Mouse (Mus musculus): ENCODE measurements around the gene Adam19. TPM values are rescaled to one million over a fixed set of nuclear protein-coding genes. Genes with fewer than 3 reads are reported as not detected.

Adam19 gene
- polyA plus RNA-seq, 1 experiment from 2014 or later, result 9.4 TPM

DNA sequence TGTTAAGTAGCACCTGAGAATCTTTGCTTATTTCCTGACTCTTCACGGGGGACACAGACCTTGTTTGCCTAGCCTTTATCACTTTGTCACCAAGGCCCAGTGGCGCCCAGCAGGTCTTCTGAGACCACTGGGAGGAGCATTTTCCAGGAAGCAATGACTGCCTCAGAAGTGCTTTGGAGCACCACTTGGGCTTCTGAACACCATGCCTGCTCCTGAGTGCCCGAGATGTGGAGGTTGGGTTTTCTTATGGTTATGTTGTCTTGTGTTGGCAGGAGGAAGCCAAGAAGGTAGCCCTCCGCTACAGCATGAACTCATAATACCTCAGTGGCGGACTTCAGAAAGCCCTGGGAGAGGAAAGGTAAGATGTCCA, 4.8 kb downstream of the Adam19 start:
- Histone ChIP-seq H3K9me3 (ENCODE audit: control insufficient read depth, low read length) (no peaks in the 10 kb centered on the region), H3K36me3 (ENCODE audit: control insufficient read depth, insufficient read depth, low read length) (0 out of 2 replicates have a peak, but pooled peaks cover 3% of the 10 kb centered on the region), H3K4me1 (ENCODE audit: control insufficient read depth, insufficient read depth, low read depth, low read length) (peaks cover 17% of the 10 kb centered on the region), H3K9ac (ENCODE audit: low read depth, low read length) (no peak overlapping the region), H3K4me2 (ENCODE audit: low read length) (no peak overlapping the region), H3K27me3 (replicated peaks; ENCODE audit: control insufficient read depth, insufficient read depth, low read length) (no peaks in the 10 kb centered on the region), H3K27ac (ENCODE audit: low read depth, low read length) (no peak overlapping the region), H3K4me3 (ENCODE audit: low read length) (no peak overlapping the region)
- WGBS, result 89% methylated on average over 5 of the region's 5 CpGs
- ATAC-seq, result no peak

DNA sequence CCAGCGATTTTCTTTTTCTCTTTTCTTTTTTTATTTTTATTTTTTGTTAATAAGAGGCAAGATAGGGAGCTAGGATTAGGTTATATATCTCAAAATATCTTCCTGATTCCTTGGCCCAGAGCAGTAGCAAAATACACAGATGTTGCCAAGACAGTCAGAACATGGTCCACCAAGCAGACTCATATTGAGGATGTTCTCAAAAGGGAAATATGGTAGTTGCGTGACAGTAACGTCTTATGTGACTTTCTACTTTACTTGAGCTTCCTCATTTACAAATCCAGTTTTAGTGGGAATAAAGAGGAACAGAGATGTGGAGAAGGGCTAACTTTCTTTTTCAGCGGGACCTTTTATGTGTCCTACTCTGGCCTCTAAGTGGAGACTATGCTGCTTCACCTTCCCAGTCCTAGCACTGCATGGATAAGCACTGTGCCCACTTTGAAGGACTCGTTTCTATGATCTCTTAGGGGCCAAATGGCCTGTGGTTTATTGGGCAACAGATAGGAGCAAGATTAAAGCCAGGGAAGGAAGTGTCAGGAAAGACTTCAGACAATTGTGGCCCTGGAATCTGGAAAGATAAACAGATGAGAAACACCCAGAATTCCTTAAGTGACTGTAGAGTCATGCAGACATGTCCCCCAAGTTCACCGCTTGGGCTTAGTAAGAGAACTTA, 6.1 kb downstream of the Adam19 start:
- no peak for ATAC-seq
- H3K4me2 ChIP-seq (ENCODE audit: low read length), result no peak overlapping the region
- 90% methylated on average over 6 of the region's 6 CpGs for WGBS

DNA sequence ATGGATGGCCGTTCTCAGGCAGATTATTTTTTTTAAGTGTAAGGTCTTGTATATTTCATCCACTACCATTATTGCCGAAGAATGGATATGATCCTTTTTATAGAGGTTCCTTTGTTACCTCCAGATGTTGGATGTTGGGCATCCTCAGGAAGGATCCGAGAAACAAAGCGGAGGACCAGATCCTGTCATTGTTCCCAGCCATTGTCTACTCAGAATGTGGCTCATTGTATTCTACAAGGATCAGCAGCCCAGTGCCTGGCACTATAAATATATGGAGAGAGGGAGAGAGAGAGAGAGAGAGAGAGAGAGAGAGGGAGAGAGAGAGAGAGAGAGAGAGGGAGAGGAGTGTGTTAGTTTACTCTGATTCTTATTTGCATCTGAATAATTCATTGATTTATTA, 6.8 kb downstream of the Adam19 start:
- no peak overlapping the region for H3K9ac ChIP-seq (ENCODE audit: low read depth, low read length)
- H3K4me1 ChIP-seq (ENCODE audit: control insufficient read depth, insufficient read depth, low read depth, low read length), result peaks cover 21% of the 10 kb centered on the region
- 0 out of 2 replicates have a peak, but pooled peaks cover 3% of the 10 kb centered on the region for H3K36me3 ChIP-seq (ENCODE audit: control insufficient read depth, insufficient read depth, low read length)
- ATAC-seq, result no peak
- H3K27me3 ChIP-seq (replicated peaks; ENCODE audit: control insufficient read depth, insufficient read depth, low read length), result no peaks in the 10 kb centered on the region
- no peak overlapping the region for H3K4me3 ChIP-seq (ENCODE audit: low read length)
- no peaks in the 10 kb centered on the region for H3K9me3 ChIP-seq (ENCODE audit: control insufficient read depth, low read length)
- 62% methylated on average over 4 of the region's 4 CpGs for whole genome bisulfite sequencing
- no peak overlapping the region for H3K27ac ChIP-seq (ENCODE audit: low read depth, low read length)
- no peak overlapping the region for H3K4me2 ChIP-seq (ENCODE audit: low read length)

More for the DNA sequence above, 6.1 kb downstream of the Adam19 start:
- no peak overlapping the region for H3K27ac ChIP-seq (ENCODE audit: low read depth, low read length)
- no peak overlapping the region for H3K9ac ChIP-seq (ENCODE audit: low read depth, low read length)
- H3K27me3 ChIP-seq (replicated peaks; ENCODE audit: control insufficient read depth, insufficient read depth, low read length), result no peaks in the 10 kb centered on the region
- H3K9me3 ChIP-seq (ENCODE audit: control insufficient read depth, low read length), result no peaks in the 10 kb centered on the region
- H3K4me1 ChIP-seq (ENCODE audit: control insufficient read depth, insufficient read depth, low read depth, low read length), result peaks cover 21% of the 10 kb centered on the region
- H3K36me3 ChIP-seq (ENCODE audit: control insufficient read depth, insufficient read depth, low read length), result 0 out of 2 replicates have a peak, but pooled peaks cover 3% of the 10 kb centered on the region
- H3K4me3 ChIP-seq (ENCODE audit: low read length), result no peak overlapping the region

DNA sequence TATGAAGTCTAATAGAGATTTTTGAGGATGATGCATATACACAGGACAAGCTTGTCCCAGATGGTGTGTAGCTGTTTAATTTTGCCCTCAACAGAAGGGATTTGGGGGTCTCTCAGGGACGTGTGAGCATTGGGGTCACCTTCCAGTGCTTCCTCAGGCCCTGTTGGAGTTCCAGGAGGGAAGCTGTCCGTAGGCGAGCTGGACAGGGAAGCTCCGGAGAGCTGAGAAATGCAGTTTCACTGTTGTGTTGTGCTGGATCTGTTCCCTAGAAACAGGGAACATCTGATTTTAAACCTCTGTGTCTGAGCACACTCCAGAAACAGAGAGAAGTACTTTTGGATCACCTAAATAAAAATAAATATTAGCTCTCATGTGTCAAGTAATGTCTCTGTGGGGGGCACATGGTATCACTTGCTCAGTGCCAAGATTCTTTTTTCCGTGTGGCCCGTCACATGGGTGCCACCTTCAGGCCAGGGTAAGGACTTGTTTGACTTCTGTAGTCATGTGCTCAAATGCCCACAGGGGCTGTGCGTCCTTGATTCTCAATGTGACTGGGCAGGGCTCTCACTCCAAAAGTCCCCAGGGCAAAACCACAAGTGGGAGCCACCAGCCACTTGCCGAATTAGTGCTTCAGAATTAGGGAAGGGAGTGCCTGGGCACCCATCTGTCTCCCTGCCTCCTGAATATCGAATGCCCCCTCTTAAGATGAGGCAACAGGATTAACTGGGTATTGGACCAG, 7.4 kb downstream of the Adam19 start:
- H3K4me2 ChIP-seq (ENCODE audit: low read length), result no peak overlapping the region
- no peak overlapping the region for H3K9ac ChIP-seq (ENCODE audit: low read depth, low read length)
- peaks cover 15% of the 10 kb centered on the region for H3K4me1 ChIP-seq (ENCODE audit: control insufficient read depth, insufficient read depth, low read depth, low read length)
- 59% methylated on average over 9 of the region's 9 CpGs for WGBS
- H3K4me3 ChIP-seq (ENCODE audit: low read length), result no peak overlapping the region
- no peaks in the 10 kb centered on the region for H3K27me3 ChIP-seq (replicated peaks; ENCODE audit: control insufficient read depth, insufficient read depth, low read length)
- ATAC-seq, result no peak
- no peak overlapping the region for H3K27ac ChIP-seq (ENCODE audit: low read depth, low read length)
- 0 out of 2 replicates have a peak, but pooled peaks cover 3% of the 10 kb centered on the region for H3K36me3 ChIP-seq (ENCODE audit: control insufficient read depth, insufficient read depth, low read length)
- no peaks in the 10 kb centered on the region for H3K9me3 ChIP-seq (ENCODE audit: control insufficient read depth, low read length)

DNA sequence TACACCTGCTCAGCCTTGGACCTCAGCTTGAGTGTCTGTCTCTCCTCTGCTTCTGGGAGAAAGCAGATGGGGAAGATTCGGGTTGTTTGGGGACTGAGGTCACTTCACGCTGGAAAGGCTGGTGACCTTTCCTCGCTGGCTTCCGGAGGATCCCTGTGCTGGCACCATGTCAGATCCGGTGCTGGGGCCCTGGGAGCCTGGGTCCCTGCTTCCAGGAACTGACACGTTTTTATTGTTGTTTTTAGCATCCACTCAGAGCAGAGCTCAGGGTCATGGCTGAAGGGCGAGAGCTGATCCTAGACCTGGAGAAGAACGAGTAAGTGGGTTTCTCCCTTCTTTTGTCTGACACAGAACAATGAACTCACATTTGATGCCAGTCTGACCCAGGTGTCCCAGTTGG, 9.0 kb downstream of the Adam19 start:
- H3K36me3 ChIP-seq (ENCODE audit: control insufficient read depth, insufficient read depth, low read length), result 0 out of 2 replicates have a peak, but pooled peaks cover 3% of the 10 kb centered on the region
- H3K9ac ChIP-seq (ENCODE audit: low read depth, low read length), result no peak overlapping the region
- peaks cover 22% of the 10 kb centered on the region for H3K4me1 ChIP-seq (ENCODE audit: control insufficient read depth, insufficient read depth, low read depth, low read length)
- WGBS, result 72% methylated on average over 8 of the region's 8 CpGs
- H3K27me3 ChIP-seq (replicated peaks; ENCODE audit: control insufficient read depth, insufficient read depth, low read length), result no peaks in the 10 kb centered on the region
- no peak overlapping the region for H3K4me3 ChIP-seq (ENCODE audit: low read length)
- no peak; the same call in 1 of the 2 replicates for ATAC-seq
- H3K9me3 ChIP-seq (ENCODE audit: control insufficient read depth, low read length), result no peaks in the 10 kb centered on the region
- 0 out of 2 replicates have a peak overlapping the region, but pooled peaks have one; percentile 36 for H3K27ac ChIP-seq (ENCODE audit: low read depth, low read length)
- H3K4me2 ChIP-seq (ENCODE audit: low read length), result no peak overlapping the region

DNA sequence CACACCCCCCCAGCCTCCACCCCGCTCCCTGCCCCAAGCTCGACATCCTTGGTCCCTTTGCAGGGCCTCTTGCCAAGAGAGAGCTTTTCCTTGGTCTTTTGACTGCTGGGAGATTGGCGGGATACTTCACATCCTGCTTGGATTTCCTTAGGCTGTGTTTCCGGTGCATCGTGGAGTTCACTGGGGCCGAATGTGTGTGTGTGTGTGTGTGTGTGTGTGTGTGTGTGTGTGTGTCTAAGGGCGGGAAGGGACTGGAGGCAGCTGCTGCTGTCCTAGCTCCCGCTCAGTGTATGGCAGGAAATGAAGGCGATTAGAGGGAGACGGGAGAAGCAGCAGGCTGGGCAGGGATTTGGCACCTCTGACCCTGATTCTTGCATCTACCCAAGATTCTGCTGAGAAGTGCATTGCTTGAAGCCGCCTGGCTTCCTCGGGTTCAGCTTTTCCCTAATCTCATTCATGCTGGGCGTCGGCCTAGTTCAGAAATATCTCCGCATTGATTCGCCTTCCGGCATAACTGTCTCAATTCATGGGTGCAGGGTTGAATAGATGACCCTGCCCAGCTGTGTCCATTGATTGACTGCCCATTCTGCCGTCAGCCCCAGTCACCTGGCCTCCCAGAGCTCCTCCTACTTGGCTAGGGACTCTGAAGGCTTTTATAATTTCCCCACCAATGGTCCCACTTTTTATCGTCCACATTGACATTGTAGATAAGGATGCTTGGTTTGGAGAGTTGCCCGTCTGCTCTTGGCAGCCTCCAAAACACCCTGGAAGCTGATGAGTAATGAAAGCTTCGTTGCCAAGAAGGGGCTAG, 9.6 kb downstream of the Adam19 start:
- Histone ChIP-seq H3K4me2 (ENCODE audit: low read length) (no peak overlapping the region), H3K36me3 (ENCODE audit: control insufficient read depth, insufficient read depth, low read length) (0 out of 2 replicates have a peak, but pooled peaks cover 3% of the 10 kb centered on the region), H3K9me3 (ENCODE audit: control insufficient read depth, low read length) (no peaks in the 10 kb centered on the region), H3K4me3 (ENCODE audit: low read length) (no peak overlapping the region), H3K27ac (ENCODE audit: low read depth, low read length) (0 out of 2 replicates have a peak overlapping the region, but pooled peaks have one; percentile 36), H3K27me3 (replicated peaks; ENCODE audit: control insufficient read depth, insufficient read depth, low read length) (no peaks in the 10 kb centered on the region), H3K9ac (ENCODE audit: low read depth, low read length) (no peak overlapping the region), H3K4me1 (ENCODE audit: control insufficient read depth, insufficient read depth, low read depth, low read length) (peaks cover 26% of the 10 kb centered on the region)
- ATAC-seq, result peak; percentile 83
- WGBS, result 42% methylated on average over 21 of the region's 21 CpGs

DNA sequence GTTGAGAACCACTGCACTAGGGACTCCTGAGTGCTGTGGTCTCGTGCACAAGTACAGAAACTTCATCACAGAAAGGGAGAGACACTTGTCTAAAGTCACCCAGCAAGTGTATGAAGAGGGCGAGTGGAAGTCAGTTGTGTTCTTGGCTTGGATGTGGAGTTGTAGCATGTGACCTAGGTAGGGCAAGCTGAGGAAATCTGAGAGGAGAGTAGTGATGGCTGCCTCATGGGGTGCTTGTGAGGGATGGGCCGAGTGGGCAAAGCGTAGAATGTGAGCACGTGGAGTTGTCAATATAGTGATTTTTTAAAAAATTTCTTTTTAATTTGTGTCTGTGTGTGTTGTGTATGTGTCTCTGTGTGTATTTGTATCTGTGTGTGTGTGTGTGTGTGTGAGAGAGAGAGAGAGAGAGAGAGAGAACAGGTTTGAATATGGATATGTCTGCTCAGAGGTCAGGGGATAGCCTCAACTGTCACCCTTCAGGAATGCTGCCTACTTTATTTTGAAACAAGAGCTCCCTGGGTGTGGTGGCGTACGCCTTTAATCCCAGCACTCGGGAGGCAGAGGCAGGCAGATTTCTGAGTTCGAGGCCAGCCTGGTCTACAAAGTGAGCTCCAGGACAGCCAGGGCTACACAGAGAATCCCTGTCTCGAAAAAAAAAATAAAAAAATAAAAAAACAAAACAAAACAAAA, 11.7 kb downstream of the Adam19 start:
- Histone ChIP-seq H3K9me3 (ENCODE audit: control insufficient read depth, low read length) (no peaks in the 10 kb centered on the region), H3K27me3 (replicated peaks; ENCODE audit: control insufficient read depth, insufficient read depth, low read length) (no peaks in the 10 kb centered on the region), H3K4me1 (ENCODE audit: control insufficient read depth, insufficient read depth, low read depth, low read length) (peaks cover 26% of the 10 kb centered on the region), H3K4me2 (ENCODE audit: low read length) (no peak overlapping the region), H3K9ac (ENCODE audit: low read depth, low read length) (no peak overlapping the region), H3K36me3 (ENCODE audit: control insufficient read depth, insufficient read depth, low read length) (0 out of 2 replicates have a peak, but pooled peaks cover 3% of the 10 kb centered on the region), H3K4me3 (ENCODE audit: low read length) (no peak overlapping the region), H3K27ac (ENCODE audit: low read depth, low read length) (no peak overlapping the region)
- WGBS, result 91% methylated on average over 10 of the region's 10 CpGs
- no peak for ATAC-seq

DNA sequence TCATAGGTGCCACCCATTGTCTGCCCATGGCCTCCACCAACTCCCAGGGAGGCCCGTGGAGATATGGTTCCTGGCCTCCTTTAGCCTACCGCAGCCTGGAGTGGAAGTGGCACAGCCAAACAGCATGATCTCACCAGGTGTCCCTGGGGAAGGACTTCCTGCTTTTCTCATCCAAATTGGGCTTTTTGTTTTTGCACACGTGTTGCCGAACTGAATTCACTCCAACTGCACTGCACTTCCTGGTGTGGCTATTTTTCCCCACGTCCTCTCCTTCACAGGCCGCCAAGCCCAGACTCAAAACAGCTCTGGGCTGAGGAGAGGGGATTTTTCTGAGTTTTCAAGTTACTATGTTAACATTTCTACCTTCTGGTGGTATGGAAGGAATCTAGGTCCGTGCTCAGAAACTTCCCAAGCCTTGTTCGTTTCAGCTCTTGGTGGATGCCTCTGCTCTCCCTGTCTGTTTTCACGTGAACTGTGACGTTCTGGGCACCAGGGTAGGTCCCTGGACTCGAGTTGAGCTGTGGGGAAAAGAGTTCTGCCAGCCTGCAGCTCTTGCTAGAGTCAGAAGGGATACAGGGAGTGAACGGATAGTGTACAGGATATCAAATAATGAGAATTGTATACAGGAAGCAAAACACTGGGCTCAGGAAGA, 13.1 kb downstream of the Adam19 start:
- Histone ChIP-seq H3K27me3 (replicated peaks; ENCODE audit: control insufficient read depth, insufficient read depth, low read length) (no peaks in the 10 kb centered on the region), H3K4me2 (ENCODE audit: low read length) (no peak overlapping the region), H3K9me3 (ENCODE audit: control insufficient read depth, low read length) (no peaks in the 10 kb centered on the region), H3K27ac (ENCODE audit: low read depth, low read length) (no peak overlapping the region), H3K4me1 (ENCODE audit: control insufficient read depth, insufficient read depth, low read depth, low read length) (peaks cover 23% of the 10 kb centered on the region), H3K36me3 (ENCODE audit: control insufficient read depth, insufficient read depth, low read length) (0 out of 2 replicates have a peak, but pooled peaks cover 3% of the 10 kb centered on the region), H3K4me3 (ENCODE audit: low read length) (no peak overlapping the region), H3K9ac (ENCODE audit: low read depth, low read length) (no peak overlapping the region)
- WGBS, result 29% methylated on average over 12 of the region's 12 CpGs
- ATAC-seq, result no peak

Data from hindbrain, embryonic 16.5 days (tissue).